Mouse (Mus musculus) spleen, adult 2 months (tissue): Measurements from ENCODE around the gene Folh1.

ENCODE experiments used
- CTCF ChIP-seq: fragments of 200-500 bp; IDR thresholded peaks from 2 replicates; pipeline ENCODE4 v1.5.1; 2011; ENCODE audit warnings: mild to moderate bottlenecking, inconsistent platforms; ENCODE audit not compliant: insufficient read depth, insufficient read length, insufficient replicate concordance; ENCODE audit errors: extremely low read depth
- POLR2A ChIP-seq: fragments of 200-500 bp; IDR thresholded peaks from 2 replicates; pipeline ENCODE4 v1.6.1; 2011; ENCODE audit warnings: low read depth, low read length, inconsistent platforms

DNA sequence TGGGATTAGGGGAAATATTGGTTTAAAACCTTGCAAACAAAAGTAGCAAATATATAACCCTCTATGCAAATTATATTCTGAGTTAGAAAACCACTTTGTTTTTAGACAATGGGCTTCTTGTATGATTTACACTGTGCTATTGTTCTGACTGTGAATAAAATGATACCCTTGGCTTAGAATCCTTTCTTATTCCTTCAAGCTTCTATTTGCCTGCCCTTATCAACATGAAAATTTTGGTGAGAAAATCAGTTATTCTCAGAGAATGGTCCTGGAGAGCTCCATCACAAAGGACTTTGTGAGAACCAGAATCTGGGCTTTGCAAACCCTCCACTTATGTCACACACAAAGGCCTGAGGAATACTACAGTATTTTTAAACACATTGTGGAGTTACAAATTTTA lies 11.1 kb downstream of the Folh1 start:
- TF ChIP-seq CTCF (no peak), POLR2A (no peak)
